Mouse (Mus musculus) frontal cortex, postnatal 25 days (tissue): ENCODE measurements around the gene 2310009B15Rik.

ENCODE experiments used
- DNase-seq, 2 experiments: peaks; one replicate each; pipeline ENCODE4 v3.0.0; 2022; ENCODE audit warnings: low spot score in 2 of 2

Gene 2310009B15Rik

GRCm38 (mm10) chr1:138842756-138843155 lies 13.9 kb downstream of the 2310009B15Rik start:
- DNase-seq = no peak

GRCm38 (mm10) chr1:138842315-138842714 lies 14.3 kb downstream of the 2310009B15Rik start:
- no peak for DNase-seq

GRCm38 (mm10) chr1:138841306-138842095 lies 15.2 kb downstream of the 2310009B15Rik start:
- no peak for DNase-seq

GRCm38 (mm10) chr1:138840440-138841305 lies 16.0 kb downstream of the 2310009B15Rik start:
- no peak for DNase-seq

- no peak for DNase-seq
These were observed 16.7 kb downstream of the 2310009B15Rik start for GRCm38 (mm10) chr1:138839809-138840430.

GRCm38 (mm10) chr1:138839291-138839690 lies 17.4 kb downstream of the 2310009B15Rik start:
- no peak for DNase-seq

- DNase-seq = no peak
These were observed 18.6 kb downstream of the 2310009B15Rik start for GRCm38 (mm10) chr1:138837786-138838743.

- DNase-seq = no peak
These were observed 21.2 kb downstream of the 2310009B15Rik start for GRCm38 (mm10) chr1:138835355-138835900.

- DNase-seq = no peak
These were observed 25.3 kb downstream of the 2310009B15Rik start for GRCm38 (mm10) chr1:138831309-138831708.

- no peak for DNase-seq
These were observed 29.8 kb downstream of the 2310009B15Rik start for GRCm38 (mm10) chr1:138826841-138827240.

GRCm38 (mm10) chr1:138822985-138823322 lies 33.7 kb downstream of the 2310009B15Rik start:
- DNase-seq = no peak

- DNase-seq = no peak
These were observed 34.2 kb downstream of the 2310009B15Rik start for GRCm38 (mm10) chr1:138822255-138822984.
